Mouse (Mus musculus) ES-E14 (cell line): ENCODE data around the gene Rplp1. TPM values are rescaled to one million over a fixed set of nuclear protein-coding genes. Genes with fewer than 3 reads are reported as not detected.

Experiments used
- DNase-seq: peaks from one replicate; pipeline ENCODE4 v3.0.0-alpha.2; 2013; ENCODE audit warnings: low read depth, low spot score
- H3K27ac ChIP-seq: 2 replicates; pipeline ENCODE4 v1.5.1; 2012; ENCODE audit warnings: low read depth, mild to moderate bottlenecking, low read length, moderate library complexity, mixed read lengths; ENCODE audit not compliant: poor library complexity, insufficient read depth, severe bottlenecking
- H3K36me3 ChIP-seq: 2 replicates; pipeline ENCODE4 v1.6.1; 2012; ENCODE audit warnings: mild to moderate bottlenecking, low read length, moderate library complexity, mixed read lengths; ENCODE audit not compliant: control insufficient read depth, poor library complexity, insufficient read depth, severe bottlenecking
- H3K4me1 ChIP-seq, 2 experiments: fragments of 150-350 bp in 1 of 2; sonication (generic) in 1 of 2; 2 replicates each; pipeline ENCODE4 v1.6.1; 2012; ENCODE audit warnings: low read length in 2 of 2, mild to moderate bottlenecking in 1 of 2, mixed read lengths in 1 of 2; ENCODE audit not compliant: control insufficient read depth in 2 of 2, insufficient read depth in 2 of 2, poor library complexity in 1 of 2
- H3K4me3 ChIP-seq, 2 experiments: fragments of 150-350 bp in 1 of 2; sonication (generic) in 1 of 2; 2 replicates each; pipeline ENCODE4 v1.5.1; 2012; ENCODE audit warnings: low read length in 2 of 2, low read depth in 1 of 2, mild to moderate bottlenecking in 1 of 2, mixed read lengths in 1 of 2; ENCODE audit not compliant: insufficient read depth in 1 of 2, poor library complexity in 1 of 2, severe bottlenecking in 1 of 2
- H3K9ac ChIP-seq: 2 replicates; pipeline ENCODE4 v1.6.1; 2012; ENCODE audit warnings: low read depth, mild to moderate bottlenecking, low read length, mixed read lengths; ENCODE audit not compliant: poor library complexity, insufficient read depth, severe bottlenecking
- H3K9me3 ChIP-seq: fragments of 150-350 bp; sonication (generic); 2 replicates; pipeline ENCODE4 v1.6.1; 2012; ENCODE audit warnings: low read depth, mild to moderate bottlenecking, low read length; ENCODE audit not compliant: control insufficient read depth, insufficient read depth
- CHD2 ChIP-seq: IDR thresholded peaks from 2 replicates; pipeline ENCODE4 v1.6.1; 2014; ENCODE audit warnings: mild to moderate bottlenecking, low read depth, low read length, inconsistent platforms
- HCFC1 ChIP-seq: IDR thresholded peaks from 2 replicates; pipeline ENCODE4 v1.6.1; 2012; ENCODE audit warnings: low read length, inconsistent platforms, borderline replicate concordance; ENCODE audit not compliant: insufficient read depth
- MAFK ChIP-seq: IDR thresholded peaks from 2 replicates; pipeline ENCODE4 v1.6.1; 2014; ENCODE audit warnings: mild to moderate bottlenecking, low read depth, low read length, inconsistent platforms; ENCODE audit not compliant: insufficient read depth
- ZC3H11A ChIP-seq: IDR thresholded peaks from 2 replicates; pipeline ENCODE4 v1.6.1; 2012; ENCODE audit warnings: low read depth, mild to moderate bottlenecking, inconsistent platforms, low read length, borderline replicate concordance
- ZNF384 ChIP-seq: IDR thresholded peaks from 2 replicates; pipeline ENCODE4 v1.6.1; 2012; ENCODE audit warnings: low read depth, low read length, inconsistent platforms
- in situ Hi-C, 2 experiments: fragments of 600-800 bp; cut with MboI; formaldehyde crosslinking; loops; one replicate each; pipeline ENCODE4 v1.15.1; 2025; ENCODE audit warnings: low sequenced_read_pairs in 2 of 2, inconsistent platforms in 1 of 2; ENCODE audit not compliant: unreplicated experiment in 2 of 2
- total RNA-seq: library from RNA; depleted of rRNA; stranded (reverse); fragments of 300-350 nt; gene quantifications from 2 replicates; pipeline ENCODE4 v1.2.3, GENCODE M21; 2012; rRNA removed

Gene Rplp1
- 9,468 and 9,830 TPM in 2 replicates for total RNA-seq

GRCm38 (mm10) chr9:61914203-61914916 lies at the start of gene Rplp1:
Rplp1 (minus strand) TSS chr9:61914542.
- TF ChIP-seq HCFC1 (peak; percentile 12), ZNF384 (no peak)
- peak within 1 kb of the TSS; percentile 74 to 83 for H3K4me3 ChIP-seq
- no peaks in the 10 kb centered on the region for H3K9me3 ChIP-seq
- in situ Hi-C loops, result no loop called here
- H3K4me1 ChIP-seq, result peaks cover 0 to 3% of the 10 kb centered on the region in 2 experiments; a peak in 1 of 4 replicates
- DNase-seq, result peak; percentile 93
- peaks cover 37% of the 10 kb centered on the region for H3K36me3 ChIP-seq
- peak within 1 kb of the TSS; percentile 82 for H3K27ac ChIP-seq
- H3K9ac ChIP-seq, result peak within 1 kb of the TSS; percentile 93

- no peaks in the 10 kb centered on the region for H3K9me3 ChIP-seq
- in situ Hi-C loops, result loop anchor here in 1 of 2 experiments (25.0 kb wide), 1 partner anchor 274 kb away; no protein-coding TSS in a partner anchor
- TF ChIP-seq ZNF384 (no peak), ZC3H11A (no peak), MAFK (no peak), HCFC1 (no peak), CHD2 (no peak)
Measured at GRCm38 (mm10) chr9:61963356-61963755, 49.0 kb upstream of the Rplp1 start.

DNA sequence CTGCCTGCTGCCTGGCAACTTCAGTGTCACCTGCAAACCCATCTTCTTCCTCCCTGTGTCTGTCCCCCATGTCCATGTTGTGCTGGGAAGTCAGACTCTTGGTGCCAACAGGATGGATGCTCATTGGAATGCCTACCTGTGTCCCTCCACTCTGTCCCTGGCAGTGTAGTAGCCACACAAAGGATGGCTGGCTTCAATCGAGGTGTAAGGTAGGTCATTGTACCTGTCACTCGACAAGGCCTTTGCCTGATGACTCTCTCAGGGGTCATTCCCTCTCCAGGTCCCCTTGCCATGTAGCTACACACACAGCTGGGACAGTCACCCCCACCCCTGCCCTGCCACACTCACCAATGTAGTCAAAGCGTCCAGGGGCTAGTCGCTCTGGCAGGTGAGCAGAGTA lies 46.8 kb upstream of the Rplp1 start:
- H3K4me3 ChIP-seq, result no peak overlapping the region
- H3K9me3 ChIP-seq, result no peaks in the 10 kb centered on the region
- DNase-seq, result no peak
- in situ Hi-C loops, result loop anchor here in 1 of 2 experiments (25.0 kb wide), 1 partner anchor 276 kb away; no protein-coding TSS in a partner anchor
- no peak overlapping the region for H3K27ac ChIP-seq
- no peak overlapping the region for H3K9ac ChIP-seq
- no peaks in the 10 kb centered on the region for H3K36me3 ChIP-seq
- TF ChIP-seq CHD2 (no peak), ZNF384 (no peak), ZC3H11A (no peak), MAFK (no peak), HCFC1 (no peak)
- H3K4me1 ChIP-seq, result peaks cover 0 to 2% of the 10 kb centered on the region in 2 experiments; a peak in 1 of 4 replicates

More at GRCm38 (mm10) chr9:61963356-61963755, 49.0 kb upstream of the Rplp1 start:
- Histone ChIP-seq H3K27ac (no peak overlapping the region), H3K36me3 (no peaks in the 10 kb centered on the region), H3K4me3 (no peak overlapping the region), H3K9ac (no peak overlapping the region), H3K4me1 (peaks cover 0 to 2% of the 10 kb centered on the region in 2 experiments; a peak in 1 of 4 replicates)
- DNase-seq, result no peak

GRCm38 (mm10) chr9:61960753-61961152 lies 46.4 kb upstream of the Rplp1 start:
- in situ Hi-C loops, result loop anchor here in 1 of 2 experiments (25.0 kb wide), 1 partner anchor 277 kb away; no protein-coding TSS in a partner anchor

More at GRCm38 (mm10) chr9:61960753-61961152, 46.4 kb upstream of the Rplp1 start:
- H3K9ac ChIP-seq, result no peak overlapping the region
- no peaks in the 10 kb centered on the region for H3K36me3 ChIP-seq
- H3K4me3 ChIP-seq, result no peak overlapping the region
- TF ChIP-seq ZC3H11A, result no peak
- TF ChIP-seq MAFK, result no peak
- no peak for TF ChIP-seq CHD2
- no peak for TF ChIP-seq ZNF384
- TF ChIP-seq HCFC1, result no peak
- H3K27ac ChIP-seq, result no peak overlapping the region
- H3K9me3 ChIP-seq, result no peaks in the 10 kb centered on the region
- no peak for DNase-seq
- H3K4me1 ChIP-seq, result peaks cover 0 to 2% of the 10 kb centered on the region in 2 experiments; a peak in 1 of 4 replicates
